Mouse (Mus musculus): ENCODE results near the gene Ano2. TPM values are rescaled to one million over a fixed set of nuclear protein-coding genes. Genes with fewer than 3 reads are reported as not detected.
A peak's percentile ranks its signal among the peaks of the same experiment; 100 is the strongest.

The Ano2 gene
- total RNA-seq, 2 experiments from 2014 or later = 5.6 to 8.3 TPM

- Histone ChIP-seq H3K4me3 (no peak overlapping the region), H3K27ac (no peak overlapping the region)
- TF ChIP-seq CTCF (conservative IDR thresholded peaks at IDR 0.05) = no peak
- DNase-seq (ENCODE audit: low spot score in 2 of 2) = no peak
These were observed 302.5 kb downstream of the Ano2 start for GRCm38 (mm10) chr6:125992731-125993130.

DNA sequence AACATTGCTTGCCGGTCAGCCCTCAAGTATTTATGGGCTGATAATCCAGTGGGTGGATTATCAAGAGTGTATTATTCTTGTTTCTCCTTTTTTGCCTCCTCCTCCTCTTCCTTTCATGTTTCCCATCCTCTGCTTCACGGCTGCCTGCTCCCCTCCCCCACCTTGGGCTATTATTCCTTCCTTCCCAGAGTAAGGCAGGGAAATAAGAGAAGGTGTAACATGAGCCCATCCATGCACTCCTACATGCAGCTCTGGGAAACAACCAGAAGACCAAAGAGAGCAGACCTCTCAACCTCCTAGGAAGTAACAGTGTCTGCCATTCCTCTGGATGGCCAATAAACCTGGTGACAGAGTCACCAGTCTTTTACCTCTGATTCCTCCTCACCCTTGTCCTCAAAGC lies 311.6 kb downstream of the Ano2 start:
- Histone ChIP-seq H3K4me3 (no peak overlapping the region), H3K27ac (no peak overlapping the region)
- no peak for TF ChIP-seq CTCF (conservative IDR thresholded peaks at IDR 0.05)
- no peak for DNase-seq (ENCODE audit: low spot score in 2 of 2)

- TF ChIP-seq CTCF (conservative IDR thresholded peaks at IDR 0.05) = no peak
- H3K4me3 ChIP-seq = no peak overlapping the region
- no peak overlapping the region for H3K27ac ChIP-seq
- DNase-seq (ENCODE audit: low spot score in 2 of 2) = no peak
These were observed 313.0 kb downstream of the Ano2 start for GRCm38 (mm10) chr6:126003002-126003742.

- Histone ChIP-seq H3K4me3 (no peak overlapping the region), H3K27ac (no peak overlapping the region)
- TF ChIP-seq CTCF (conservative IDR thresholded peaks at IDR 0.05) = no peak
- DNase-seq (ENCODE audit: low spot score in 2 of 2) = no peak
These were observed 316.4 kb downstream of the Ano2 start for GRCm38 (mm10) chr6:126006647-126007046.

DNA sequence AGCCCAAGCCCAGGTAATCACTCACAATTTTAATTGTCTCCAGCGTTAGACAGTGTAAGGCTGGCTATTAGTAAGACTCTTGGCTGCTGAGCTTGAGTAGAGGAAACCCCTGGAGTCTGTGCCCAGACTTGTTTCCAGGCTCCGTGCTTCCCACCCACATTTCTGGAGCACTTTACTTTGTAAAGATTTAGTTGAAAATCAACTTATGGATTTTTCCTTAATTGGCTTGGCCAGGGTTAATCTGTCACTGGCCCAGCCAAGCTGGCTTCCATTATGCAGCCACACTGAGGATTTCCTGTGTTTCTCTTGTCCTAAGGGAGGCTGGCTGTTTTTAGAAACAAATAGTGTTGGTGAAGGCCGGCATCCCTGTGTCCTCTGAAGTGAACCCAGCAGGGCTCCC lies 318.9 kb downstream of the Ano2 start:
- no peak overlapping the region for H3K27ac ChIP-seq
- no peak for DNase-seq (ENCODE audit: low spot score in 2 of 2)
- TF ChIP-seq CTCF (conservative IDR thresholded peaks at IDR 0.05) = no peak
- H3K4me3 ChIP-seq = no peak overlapping the region

DNA sequence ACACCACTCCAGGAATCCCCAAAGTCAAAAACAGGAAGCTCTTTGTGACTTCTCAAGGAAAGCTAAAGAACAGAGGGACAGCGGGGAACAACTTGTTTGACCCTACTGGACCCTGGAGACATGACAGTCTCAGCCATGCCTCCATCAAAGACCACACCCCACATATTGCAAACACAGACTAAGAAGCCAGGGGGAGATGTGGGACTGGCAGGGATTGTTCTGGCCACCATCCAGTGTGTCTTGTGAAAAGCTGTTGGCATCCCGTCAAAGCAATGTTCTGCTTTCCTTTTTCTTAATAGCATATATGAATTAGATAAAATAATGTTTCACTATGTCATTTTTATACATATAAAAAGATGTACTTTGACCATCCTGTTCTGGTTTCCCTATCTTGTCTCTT lies 326.8 kb downstream of the Ano2 start:
- Histone ChIP-seq H3K4me3 (no peak overlapping the region), H3K27ac (no peak overlapping the region)
- TF ChIP-seq CTCF (conservative IDR thresholded peaks at IDR 0.05) = peak; percentile 41
- no peak for DNase-seq (ENCODE audit: low spot score in 2 of 2)

DNA sequence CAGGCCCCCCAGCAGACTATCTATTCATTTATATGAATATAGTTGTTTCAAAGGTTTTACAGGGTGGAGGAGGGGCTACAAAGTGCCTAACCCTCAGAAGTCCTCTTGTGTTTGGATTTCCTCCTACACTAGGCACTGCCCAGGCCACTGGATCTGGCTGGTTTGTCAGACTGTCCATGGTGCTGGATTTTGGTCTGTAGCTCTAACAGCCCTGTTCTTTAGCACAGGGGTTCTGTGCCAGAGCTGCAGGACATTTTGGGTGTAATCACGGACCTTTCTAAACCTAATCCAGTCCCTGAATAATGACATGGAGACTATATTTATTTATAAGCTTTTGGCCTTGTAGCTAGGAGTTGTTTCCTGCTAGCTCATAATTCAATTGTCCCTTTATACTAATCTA lies 328.2 kb downstream of the Ano2 start:
- no peak overlapping the region for H3K4me3 ChIP-seq
- no peak for TF ChIP-seq CTCF (conservative IDR thresholded peaks at IDR 0.05)

GRCm38 (mm10) chr6:126033693-126034402 lies 343.6 kb downstream of the Ano2 start:
- no peak for TF ChIP-seq CTCF (conservative IDR thresholded peaks at IDR 0.05)
- Histone ChIP-seq H3K27ac (no peak overlapping the region), H3K4me3 (no peak overlapping the region)
- no peak for DNase-seq (ENCODE audit: low spot score in 2 of 2)

More for the DNA sequence above, 328.2 kb downstream of the Ano2 start:
- H3K27ac ChIP-seq = no peak overlapping the region
- no peak for DNase-seq (ENCODE audit: low spot score in 2 of 2)

- H3K4me3 ChIP-seq = no peak overlapping the region
- no peak overlapping the region for H3K27ac ChIP-seq
- TF ChIP-seq CTCF (conservative IDR thresholded peaks at IDR 0.05) = no peak
- no peak for DNase-seq (ENCODE audit: low spot score in 2 of 2)
These were observed 344.1 kb downstream of the Ano2 start for GRCm38 (mm10) chr6:126034403-126034724.

GRCm38 (mm10) chr6:126034728-126035127 lies 344.5 kb downstream of the Ano2 start:
- TF ChIP-seq CTCF (conservative IDR thresholded peaks at IDR 0.05) = no peak
- Histone ChIP-seq H3K27ac (no peak overlapping the region), H3K4me3 (no peak overlapping the region)
- DNase-seq (ENCODE audit: low spot score in 2 of 2) = no peak

GRCm38 (mm10) chr6:126035621-126036020 lies 345.4 kb downstream of the Ano2 start:
- H3K4me3 ChIP-seq = no peak overlapping the region
- no peak overlapping the region for H3K27ac ChIP-seq
- DNase-seq (ENCODE audit: low spot score in 2 of 2) = no peak
- no peak for TF ChIP-seq CTCF (conservative IDR thresholded peaks at IDR 0.05)

DNA sequence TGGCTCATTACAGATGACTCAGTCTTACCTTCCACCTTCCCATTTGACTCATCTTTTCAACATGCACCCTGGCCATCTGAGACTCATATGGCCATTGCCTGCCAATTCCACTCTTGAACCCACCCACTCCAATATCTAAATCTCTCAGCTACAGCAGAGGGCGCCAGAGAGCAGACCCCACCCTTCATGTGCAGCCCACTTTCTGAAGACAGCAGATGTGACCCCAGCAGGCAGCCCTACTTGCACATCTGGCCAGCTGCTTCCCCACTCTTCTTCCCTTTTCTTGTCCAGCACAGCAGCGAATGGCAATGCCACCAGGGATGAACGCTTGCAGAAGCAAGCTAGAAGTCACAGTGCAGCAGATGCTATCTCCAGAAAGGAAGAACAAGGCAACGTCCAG lies 355.7 kb downstream of the Ano2 start:
- Histone ChIP-seq H3K27ac (no peak overlapping the region), H3K4me3 (no peak overlapping the region)
- DNase-seq (ENCODE audit: low spot score in 2 of 2) = peak in 1 of 2 experiments; percentile 17
- peak; percentile 77 for TF ChIP-seq CTCF (conservative IDR thresholded peaks at IDR 0.05)

GRCm38 (mm10) chr6:126048206-126048605 lies 358.0 kb downstream of the Ano2 start:
- no peak for TF ChIP-seq CTCF (conservative IDR thresholded peaks at IDR 0.05)
- no peak overlapping the region for H3K27ac ChIP-seq
- DNase-seq (ENCODE audit: low spot score in 2 of 2) = no peak
- H3K4me3 ChIP-seq = no peak overlapping the region

DNA sequence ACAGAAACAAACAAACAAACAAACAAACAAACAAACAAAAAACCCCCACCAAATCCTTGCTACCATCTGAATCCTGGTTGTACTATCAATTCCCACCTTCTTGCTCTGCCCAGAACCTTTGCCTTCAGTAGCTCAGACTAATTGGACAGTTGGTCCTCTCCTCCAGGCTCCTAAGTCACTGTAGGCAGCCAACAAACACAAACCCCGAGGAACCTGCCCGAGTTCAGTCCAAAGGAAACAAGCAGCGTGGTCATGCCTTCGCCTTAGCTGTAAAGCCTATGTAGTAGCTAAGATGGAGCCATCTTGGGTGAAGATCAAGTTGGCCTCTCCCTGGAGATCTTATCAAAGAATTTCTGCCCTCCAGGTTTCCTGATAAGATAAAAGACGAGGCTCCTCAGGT lies 362.9 kb downstream of the Ano2 start:
- no peak overlapping the region for H3K4me3 ChIP-seq
- TF ChIP-seq CTCF (conservative IDR thresholded peaks at IDR 0.05) = no peak
- no peak overlapping the region for H3K27ac ChIP-seq
- DNase-seq (ENCODE audit: low spot score in 2 of 2) = no peak
